Mouse (Mus musculus) c-Kit-negative CD71-positive TER-119-positive erythroid progenitor cells, embryonic 14.5 days (primary cell): Measurements from ENCODE around the gene Bud13.

Experiments used
- DNase-seq: peaks from one replicate; pipeline ENCODE4 v3.0.0-alpha.2; 2013; ENCODE audit warnings: low read depth, low spot score

Bud13 gene

GRCm38 (mm10) chr9:46337852-46338291, 55.1 kb downstream of the Bud13 start:
- no peak for DNase-seq

GRCm38 (mm10) chr9:46338384-46338783, 55.6 kb downstream of the Bud13 start:
- no peak for DNase-seq

- DNase-seq: no peak
These were observed 56.3 kb downstream of the Bud13 start for GRCm38 (mm10) chr9:46339051-46339652.

GRCm38 (mm10) chr9:46345887-46346665, 63.3 kb downstream of the Bud13 start:
- no peak for DNase-seq
